Mouse (Mus musculus): ENCODE measurements at regions not wholly inside any gene's neighbourhood (a gene's known extent, or its start where the extent isn't known, plus 50 kb on each side); places are given as distances from the start of the nearest gene placed in this dataset.
"Not testable (repeated sequence)": the region's sequence is repeated elsewhere in the genome, so short reads cannot be mapped to it uniquely, and the experiment has no call there.

DNA sequence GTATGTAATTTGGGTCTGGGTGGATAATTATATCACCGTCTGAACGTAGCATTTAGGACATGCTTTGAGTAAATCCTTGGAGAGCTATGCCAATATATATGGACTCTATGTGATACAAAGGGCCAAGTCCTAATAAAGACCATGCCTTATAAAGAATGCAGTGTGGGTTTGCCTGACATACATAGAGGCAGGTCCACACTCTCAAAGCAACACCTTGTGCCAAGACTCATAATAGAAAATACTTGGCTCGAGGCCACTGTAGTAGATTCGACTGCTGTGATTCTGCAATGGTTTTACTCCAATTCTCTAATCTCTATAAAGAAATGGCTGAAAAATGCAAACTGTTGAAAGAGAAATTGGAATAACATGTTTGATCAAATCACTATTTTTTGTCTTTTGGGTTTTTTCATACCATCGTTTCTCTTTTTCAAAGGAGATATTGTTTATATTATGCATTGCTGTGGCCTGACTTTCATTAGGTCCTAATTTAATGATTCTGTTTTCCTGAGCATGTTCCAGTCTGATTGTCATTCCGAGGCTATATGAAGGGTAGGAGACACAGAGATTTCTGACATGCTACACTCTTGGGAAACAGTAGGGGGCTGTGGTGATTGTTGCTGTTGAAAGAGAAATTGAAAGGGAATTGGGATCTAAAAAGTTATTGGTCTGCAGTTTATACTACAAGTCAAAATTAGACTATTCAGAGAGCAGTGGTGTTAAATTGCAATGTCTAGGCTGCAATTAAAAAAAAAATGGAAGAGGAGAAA, 884.7 kb downstream of the Ttll7 start:
- DNase-seq (ENCODE audit: extremely low spot score in 1 of 2, low spot score in 1 of 2): no peak

DNA sequence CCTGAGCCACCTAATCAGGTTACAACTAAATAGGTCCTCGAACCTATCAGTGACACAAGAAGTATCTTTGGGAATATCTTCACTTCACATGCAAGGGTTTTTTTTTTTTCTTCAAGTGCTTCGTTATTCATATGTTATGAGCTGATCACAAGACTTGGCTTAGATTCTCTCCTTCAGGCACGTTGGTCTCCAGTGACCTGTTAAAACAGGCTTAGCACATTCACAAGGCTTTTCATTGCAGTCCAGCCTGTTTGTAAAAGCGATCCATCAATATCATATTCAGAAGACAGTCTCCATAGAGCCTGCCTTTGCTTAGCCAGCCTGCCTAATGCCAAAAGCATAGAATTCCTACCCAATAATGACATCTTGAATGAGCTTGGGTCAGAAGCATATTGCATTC, 864.2 kb downstream of the Ttll7 start:
- DNase-seq (ENCODE audit: extremely low spot score in 1 of 2, low spot score in 1 of 2): no peak

DNA sequence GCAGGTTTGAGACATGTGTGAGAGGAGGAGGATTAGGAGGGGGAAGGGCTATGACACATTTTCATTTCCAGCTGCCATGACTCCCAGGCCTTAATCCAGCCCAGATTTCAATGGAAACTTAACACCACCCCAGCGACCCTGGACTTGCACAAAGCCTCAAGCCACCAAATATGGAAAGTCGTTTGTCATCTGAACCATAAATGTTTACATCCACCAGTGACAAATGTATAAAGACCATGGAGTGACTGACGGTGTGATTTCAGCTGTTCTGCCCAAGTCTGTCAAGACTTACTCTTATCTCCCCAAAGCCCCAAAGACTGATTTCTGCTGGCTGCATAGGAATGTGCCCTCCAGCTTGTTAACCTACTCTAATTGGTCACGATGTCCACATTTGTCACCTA, 855.2 kb downstream of the Ttll7 start:
- no peak for DNase-seq (ENCODE audit: extremely low spot score in 1 of 2, low spot score in 1 of 2)

DNA sequence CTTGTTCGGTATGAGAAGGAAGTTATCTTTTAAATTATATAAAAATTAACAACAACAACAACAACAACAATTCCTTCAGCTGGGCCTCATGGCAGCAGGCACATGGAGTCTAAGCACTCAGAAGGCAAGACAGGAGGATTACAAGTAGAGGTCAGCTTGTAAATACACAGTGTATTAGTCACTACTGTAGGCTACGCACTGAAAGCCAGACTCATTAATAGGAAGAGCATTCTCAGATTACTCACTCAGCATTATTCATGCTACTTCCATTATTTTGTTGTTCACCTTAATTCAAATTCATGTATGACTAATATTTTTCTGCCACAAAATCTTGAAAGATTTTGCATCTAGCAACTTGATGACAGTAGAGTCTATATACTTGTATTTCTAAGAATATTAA, 831.6 kb downstream of the Ttll7 start:
- no peak for DNase-seq (ENCODE audit: extremely low spot score in 1 of 2, low spot score in 1 of 2)

DNA sequence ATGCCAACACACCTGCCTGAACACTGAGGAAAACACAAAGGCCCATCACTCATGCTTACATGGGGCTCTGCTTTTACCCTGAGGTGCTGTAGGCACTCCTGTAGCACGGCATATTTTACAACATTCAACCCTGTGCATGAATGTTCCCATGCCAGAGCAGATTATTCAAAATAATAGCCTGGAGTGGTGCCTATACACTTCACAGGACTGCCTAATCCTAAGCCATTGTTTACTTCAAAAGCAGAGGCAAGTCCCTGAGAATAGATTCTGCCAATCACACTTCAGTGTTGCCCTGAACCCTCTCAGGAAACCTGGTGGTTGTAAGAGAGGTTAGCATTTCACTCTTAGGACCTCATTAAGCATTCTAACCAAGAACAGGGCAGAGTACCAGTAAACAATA, 828.1 kb downstream of the Ttll7 start:
- DNase-seq (ENCODE audit: extremely low spot score in 1 of 2, low spot score in 1 of 2): no peak

DNA sequence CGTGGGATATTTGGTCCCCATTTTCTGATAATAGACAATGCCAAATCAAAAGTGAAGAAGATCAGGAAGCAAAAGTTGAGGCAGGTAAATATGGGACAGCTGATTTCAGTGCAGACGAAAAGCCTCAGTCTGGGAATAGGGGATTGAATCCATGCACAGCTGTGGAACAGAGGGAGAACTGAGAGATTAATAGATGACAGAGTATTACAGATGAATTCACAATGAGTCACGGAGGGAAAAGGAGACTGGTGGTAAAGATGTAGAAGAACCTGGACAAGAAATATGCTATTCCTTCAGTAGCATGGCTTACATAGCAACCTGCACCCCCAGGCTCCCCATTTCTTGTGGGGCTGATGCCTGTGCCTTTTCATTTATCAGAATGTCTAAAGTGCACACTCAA, 810.4 kb downstream of the Ttll7 start:
- no peak for DNase-seq (ENCODE audit: extremely low spot score in 1 of 2, low spot score in 1 of 2)

DNA sequence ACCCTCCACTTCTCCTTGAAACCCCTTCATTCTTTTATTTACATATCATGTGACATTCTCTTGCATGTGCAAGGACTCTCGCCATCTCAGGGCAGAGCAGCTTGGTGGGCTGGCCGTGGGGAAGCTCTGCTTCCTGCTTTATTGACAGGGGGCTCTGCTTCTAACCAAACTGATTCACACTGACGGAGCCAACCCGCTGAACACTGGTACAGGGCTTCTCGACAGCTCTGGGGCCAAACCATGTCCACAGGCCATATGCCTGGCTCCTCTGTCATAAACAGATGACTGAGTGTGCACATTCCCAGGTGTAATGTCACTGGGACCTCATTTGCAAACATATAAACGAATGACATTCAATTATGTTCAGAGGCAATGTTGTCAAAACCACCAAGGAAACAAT, 800.7 kb downstream of the Ttll7 start:
- DNase-seq (ENCODE audit: extremely low spot score in 1 of 2, low spot score in 1 of 2): no peak

DNA sequence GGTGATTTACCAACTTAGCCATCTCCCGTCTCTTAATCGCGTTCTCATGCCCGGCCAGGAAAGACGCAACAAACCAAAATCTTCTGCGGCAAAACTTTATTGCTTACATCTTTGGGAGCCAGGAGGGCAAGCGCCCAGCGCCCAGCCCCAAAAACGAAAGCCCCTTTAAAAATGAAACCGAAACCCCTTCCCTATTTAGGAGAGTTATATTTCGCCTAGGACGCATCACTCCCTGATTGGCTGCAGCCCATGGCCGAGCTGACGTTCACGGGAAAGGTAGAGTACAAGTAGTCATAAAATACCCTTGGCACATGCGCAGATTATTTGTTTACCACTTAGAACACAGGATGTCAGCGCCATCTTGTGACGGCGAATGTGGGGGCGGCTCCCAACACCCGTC, 783.3 kb downstream of the Ttll7 start:
- not testable (repeated sequence) for DNase-seq (ENCODE audit: extremely low spot score in 1 of 2, low spot score in 1 of 2)

- no peak for DNase-seq (ENCODE audit: extremely low spot score in 1 of 2, low spot score in 1 of 2)
These were observed 779.0 kb downstream of the Ttll7 start for GRCm38 (mm10) chr3:147631151-147631550.

- DNase-seq (ENCODE audit: extremely low spot score in 1 of 2, low spot score in 1 of 2): no peak
These were observed 731.6 kb downstream of the Ttll7 start for GRCm38 (mm10) chr3:147583697-147584315.

DNA sequence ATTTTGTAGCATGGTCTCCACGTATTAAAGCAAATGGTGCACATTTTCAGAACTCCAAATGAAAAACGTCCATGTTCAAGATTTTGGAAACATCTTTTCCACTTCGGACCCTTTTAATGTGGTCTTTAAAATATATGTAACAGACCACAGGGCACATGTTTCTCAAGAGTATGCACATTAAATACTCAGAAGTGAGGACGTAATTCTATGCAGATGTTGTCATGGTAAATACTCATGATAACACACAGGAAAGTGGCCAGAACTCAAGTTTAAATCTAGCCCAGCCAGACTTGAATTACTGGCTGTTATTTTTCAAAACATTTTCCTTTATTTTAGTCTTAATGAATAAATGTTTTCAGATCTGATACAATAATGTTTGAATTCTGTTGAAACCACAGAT, 719.7 kb downstream of the Ttll7 start:
- DNase-seq (ENCODE audit: extremely low spot score in 1 of 2, low spot score in 1 of 2): no peak

DNA sequence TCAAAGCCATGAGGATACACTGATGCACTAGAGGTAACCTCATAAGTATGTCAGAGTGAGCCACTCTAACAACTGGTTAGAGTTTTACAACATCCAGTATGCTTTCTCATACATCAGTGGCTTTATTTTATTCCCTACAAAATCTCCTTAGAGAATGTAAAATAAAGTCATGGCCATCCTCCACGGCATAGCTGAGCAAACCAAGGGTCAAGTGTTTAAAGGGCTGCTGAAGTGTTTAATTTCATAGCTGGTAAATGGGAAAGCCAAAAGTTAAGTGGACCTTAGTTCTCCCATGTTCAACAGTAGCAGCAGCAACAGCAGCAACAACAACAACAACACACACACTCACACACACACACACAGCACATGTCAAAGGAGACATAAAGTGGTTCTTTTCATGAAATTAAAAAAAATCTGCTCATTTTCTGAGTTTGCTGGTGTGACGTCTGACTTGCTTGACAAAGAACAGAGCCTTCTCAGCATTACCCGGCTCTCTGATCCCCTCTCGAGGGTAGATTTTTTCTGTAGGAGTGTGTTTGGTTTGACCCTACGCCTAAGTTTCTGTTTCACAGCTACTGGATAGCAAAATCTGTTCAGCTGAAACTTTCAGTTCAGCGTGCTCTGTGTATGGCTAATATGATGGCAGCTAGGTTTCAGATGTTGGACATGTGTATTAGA, 693.3 kb downstream of the Ttll7 start:
- no peak for DNase-seq (ENCODE audit: extremely low spot score in 1 of 2, low spot score in 1 of 2)

- DNase-seq (ENCODE audit: extremely low spot score in 1 of 2, low spot score in 1 of 2): no peak
These were observed 690.1 kb downstream of the Ttll7 start for GRCm38 (mm10) chr3:147542285-147542684.

DNA sequence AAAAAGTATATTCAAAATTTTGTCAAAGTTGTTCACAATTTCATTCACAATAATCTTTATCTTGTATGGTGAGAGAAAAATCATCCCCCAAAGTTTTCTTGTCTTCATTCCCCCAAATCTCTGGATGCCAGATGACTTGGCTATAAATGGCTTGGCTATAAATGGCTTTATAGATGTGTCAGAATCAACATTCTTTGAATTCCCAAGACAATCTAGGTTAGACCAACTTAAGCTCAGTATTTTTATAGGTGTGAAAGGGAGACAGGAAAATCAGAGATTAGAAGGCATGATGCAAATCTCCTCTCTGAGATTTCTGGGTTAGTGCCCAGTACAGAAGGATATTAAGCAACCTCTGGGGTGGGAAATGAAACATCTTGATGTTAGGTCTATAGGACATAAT, 685.4 kb downstream of the Ttll7 start:
- no peak for DNase-seq (ENCODE audit: extremely low spot score in 1 of 2, low spot score in 1 of 2)

- no peak for DNase-seq (ENCODE audit: extremely low spot score in 1 of 2, low spot score in 1 of 2)
These were observed 680.0 kb downstream of the Ttll7 start for GRCm38 (mm10) chr3:147532196-147532595.

DNA sequence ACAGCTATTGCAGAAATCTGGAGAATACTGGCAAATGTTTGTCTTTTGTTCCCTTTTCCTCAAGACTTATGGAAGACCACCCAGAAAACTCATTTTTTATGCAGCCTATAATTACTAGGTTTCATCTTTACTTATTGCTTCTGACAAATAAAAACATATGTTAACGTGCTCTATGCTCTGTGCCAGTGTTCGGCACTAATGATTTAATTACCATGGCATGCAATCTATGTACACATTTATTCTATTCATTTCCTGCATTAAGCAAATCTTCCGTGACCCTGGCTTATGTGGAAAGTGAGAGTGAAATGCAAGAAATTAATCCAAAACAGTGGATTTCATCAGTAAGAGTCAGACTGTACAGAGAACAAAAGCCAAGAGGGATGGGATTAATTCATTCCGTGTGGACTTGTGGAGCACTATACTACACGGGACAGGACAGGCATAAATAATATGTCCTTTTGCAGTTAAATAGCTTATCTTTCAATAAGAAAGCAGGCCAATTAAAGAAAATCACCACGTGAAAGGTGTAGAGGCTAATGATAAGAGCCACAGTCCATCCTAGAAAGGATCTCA, 679.5 kb downstream of the Ttll7 start:
- no peak for DNase-seq (ENCODE audit: extremely low spot score in 1 of 2, low spot score in 1 of 2)

Data from layer of hippocampus, postnatal 25 days (tissue).